Mouse (Mus musculus) heart, adult 2 months (tissue): ENCODE data around the gene Olfr907.

ENCODE experiments used
- CTCF ChIP-seq: fragments of 200-600 bp; IDR thresholded peaks from 2 replicates; pipeline ENCODE4 v1.8.1; 2022; ENCODE audit warnings: antibody characterized with exemption, mild to moderate bottlenecking, moderate library complexity
- POLR2A ChIP-seq: fragments of 200-500 bp; IDR thresholded peaks from 2 replicates; pipeline ENCODE4 v1.6.1; 2011; ENCODE audit warnings: mild to moderate bottlenecking, low read depth, low read length, control low read depth; ENCODE audit not compliant: insufficient read depth

DNA sequence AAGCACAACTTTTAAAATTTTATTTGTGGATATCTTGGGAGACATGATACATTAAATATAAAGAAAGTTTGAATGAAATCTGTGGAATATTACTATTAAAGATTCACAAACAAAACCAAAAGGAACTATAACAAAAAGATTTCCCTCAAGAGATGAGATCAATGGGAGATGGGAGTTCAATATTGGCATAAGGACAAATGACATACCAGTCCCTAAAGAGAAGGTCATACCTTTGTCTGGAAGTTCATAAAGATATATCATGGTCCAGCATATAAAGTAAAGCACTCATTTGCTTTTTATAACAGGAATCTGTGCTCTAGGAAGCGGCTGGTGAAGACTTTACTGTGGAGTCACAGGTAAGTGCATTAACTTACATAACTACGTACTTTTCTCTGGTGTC, 41.9 kb downstream of the Olfr907 start, which contains the start of gene Olfr910:
- TF ChIP-seq CTCF = no peak
- no peak for TF ChIP-seq POLR2A
